Mouse (Mus musculus) heart, postnatal 14 days (tissue): ENCODE measurements around the gene Apol7e. TPM values are rescaled to one million over a fixed set of nuclear protein-coding genes. Genes with fewer than 3 reads are reported as not detected.

Experiments used
- DNase-seq, 2 experiments: peaks; one replicate each; pipeline ENCODE4 v3.0.0; 2021 to 2022
- intact Hi-C: fragments of 180-260 bp; cut with DNase I; formaldehyde crosslinking; loops from one replicate; pipeline ENCODE4 v1.15.1; 2025
- total RNA-seq, 2 experiments: library from RNA; stranded (reverse); gene quantifications; 2 replicates each; pipeline ENCODE4 v1.2.3; 2021

Gene Apol7e
- total RNA-seq, 2 experiments from 2014 or later = not detected

GRCm38 (mm10) chr15:77765484-77766093, 66.9 kb downstream of the Apol7e start:
- DNase-seq = no peak
- intact Hi-C loops = no loop called here

- no peak for DNase-seq
- intact Hi-C loops = no loop called here
These were observed 68.3 kb downstream of the Apol7e start for GRCm38 (mm10) chr15:77766981-77767380.

Other genes starting within 250 kb of the Apol7e start
- gene Apol10a, start 221.8 kb upstream of the Apol7e start, total RNA-seq = not detected
- gene Apol11a, start 190.6 kb upstream of the Apol7e start, total RNA-seq = not detected
- gene Apol7c, start 165.5 kb upstream of the Apol7e start, total RNA-seq = under 1 TPM in 1 of 2 experiments, not detected in 1; 0.17 TPM
- not detected for gene 1700025B11Rik, start 137.0 kb upstream of the Apol7e start, total RNA-seq
- under 1 TPM; 0.32 to 0.33 TPM for gene Apol10b, start 102.7 kb upstream of the Apol7e start, total RNA-seq
- gene Gm36245, start 99.6 kb upstream of the Apol7e start, total RNA-seq = not detected
- 1 to 10 TPM; 1.4 to 1.8 TPM for gene Apol11b, start 55.6 kb upstream of the Apol7e start, total RNA-seq
- gene Apol9b, start 30.2 kb downstream of the Apol7e start, total RNA-seq = under 1 TPM in 1 of 2 experiments, not detected in 1; 0.15 TPM
- not detected for gene Apol8, start 58.1 kb downstream of the Apol7e start, total RNA-seq
- gene Myh9, start 143.3 kb downstream of the Apol7e start, total RNA-seq = 100 to 1,000 TPM; 140 to 172 TPM
- gene Txn2, start 230.1 kb downstream of the Apol7e start, total RNA-seq = 100 to 1,000 TPM; 234 to 248 TPM